Mouse (Mus musculus): ENCODE measurements around the gene Macrod2. TPM values are rescaled to one million over a fixed set of nuclear protein-coding genes. Genes with fewer than 3 reads are reported as not detected.

Macrod2 gene
- polyA plus RNA-seq, 1 experiment from 2014 or later = 34.8 TPM

GRCm38 (mm10) chr2:142286761-142287160 is 1891.7 kb downstream of the Macrod2 start:
- WGBS = 57% methylated on average over 1 of the region's 1 CpGs
- Histone ChIP-seq H3K9me3 (replicated peaks) (no peaks in the 10 kb centered on the region), H3K27me3 (no peaks in the 10 kb centered on the region), H3K9ac (no peak overlapping the region), H3K4me3 (replicated peaks) (no peak overlapping the region), H3K4me1 (no peaks in the 10 kb centered on the region), H3K4me2 (no peak overlapping the region), H3K36me3 (no peaks in the 10 kb centered on the region), H3K27ac (no peak overlapping the region)
- ATAC-seq (replicated peaks; ENCODE audit: low FRiP score) = no peak

GRCm38 (mm10) chr2:142294831-142295230 is 1899.7 kb downstream of the Macrod2 start:
- 67% methylated on average over 4 of the region's 4 CpGs for WGBS
- Histone ChIP-seq H3K4me3 (replicated peaks) (no peak overlapping the region), H3K27ac (no peak overlapping the region), H3K9me3 (replicated peaks) (no peaks in the 10 kb centered on the region), H3K9ac (no peak overlapping the region), H3K4me2 (no peak overlapping the region), H3K27me3 (no peaks in the 10 kb centered on the region), H3K36me3 (no peaks in the 10 kb centered on the region), H3K4me1 (no peaks in the 10 kb centered on the region)
- no peak for ATAC-seq (replicated peaks; ENCODE audit: low FRiP score)

- Histone ChIP-seq H3K9me3 (replicated peaks) (no peaks in the 10 kb centered on the region), H3K27me3 (no peaks in the 10 kb centered on the region), H3K4me2 (no peak overlapping the region), H3K4me3 (replicated peaks) (no peak overlapping the region), H3K4me1 (no peaks in the 10 kb centered on the region), H3K36me3 (no peaks in the 10 kb centered on the region), H3K27ac (no peak overlapping the region), H3K9ac (no peak overlapping the region)
- no peak for ATAC-seq (replicated peaks; ENCODE audit: low FRiP score)
- 55% methylated on average over 2 of the region's 2 CpGs for WGBS
Measured at GRCm38 (mm10) chr2:142303098-142303911, 1908.2 kb downstream of the Macrod2 start.

- no peak for ATAC-seq (replicated peaks; ENCODE audit: low FRiP score)
- Histone ChIP-seq H3K4me2 (no peak overlapping the region), H3K4me3 (replicated peaks) (no peak overlapping the region), H3K27me3 (no peaks in the 10 kb centered on the region), H3K36me3 (no peaks in the 10 kb centered on the region), H3K27ac (no peak overlapping the region), H3K4me1 (no peaks in the 10 kb centered on the region), H3K9me3 (replicated peaks) (no peaks in the 10 kb centered on the region), H3K9ac (no peak overlapping the region)
- WGBS = 75% methylated on average over 2 of the region's 2 CpGs
Measured at GRCm38 (mm10) chr2:142303912-142304182, 1908.7 kb downstream of the Macrod2 start.

- no peaks in the 10 kb centered on the region for H3K36me3 ChIP-seq
- H3K27me3 ChIP-seq = no peaks in the 10 kb centered on the region
- H3K9ac ChIP-seq = no peak overlapping the region
- WGBS = 91% methylated on average over 3 of the region's 3 CpGs
- no peaks in the 10 kb centered on the region for H3K4me1 ChIP-seq
- H3K4me3 ChIP-seq (replicated peaks) = no peak overlapping the region
- H3K27ac ChIP-seq = no peak overlapping the region
- ATAC-seq (replicated peaks; ENCODE audit: low FRiP score) = no peak
- H3K9me3 ChIP-seq (replicated peaks) = no peaks in the 10 kb centered on the region
- no peak overlapping the region for H3K4me2 ChIP-seq
Measured at GRCm38 (mm10) chr2:142323158-142323557, 1928.0 kb downstream of the Macrod2 start.

- Histone ChIP-seq H3K9ac (no peak overlapping the region), H3K36me3 (no peaks in the 10 kb centered on the region), H3K27me3 (no peaks in the 10 kb centered on the region), H3K4me2 (no peak overlapping the region), H3K27ac (no peak overlapping the region), H3K9me3 (replicated peaks) (no peaks in the 10 kb centered on the region), H3K4me3 (replicated peaks) (no peak overlapping the region), H3K4me1 (no peaks in the 10 kb centered on the region)
- WGBS = 89% methylated on average over 3 of the region's 3 CpGs
- ATAC-seq (replicated peaks; ENCODE audit: low FRiP score) = no peak
Measured at GRCm38 (mm10) chr2:142326737-142327136, 1931.6 kb downstream of the Macrod2 start.

GRCm38 (mm10) chr2:142329761-142330160 is 1934.7 kb downstream of the Macrod2 start:
- Histone ChIP-seq H3K4me1 (peaks cover 5% of the 10 kb centered on the region), H3K4me2 (no peak overlapping the region), H3K4me3 (replicated peaks) (no peak overlapping the region), H3K36me3 (no peaks in the 10 kb centered on the region), H3K27ac (no peak overlapping the region), H3K9me3 (replicated peaks) (no peaks in the 10 kb centered on the region), H3K27me3 (no peaks in the 10 kb centered on the region), H3K9ac (no peak overlapping the region)
- 70% methylated on average over 7 of the region's 7 CpGs for WGBS
- no peak for ATAC-seq (replicated peaks; ENCODE audit: low FRiP score)

GRCm38 (mm10) chr2:142334441-142335102 is 1939.5 kb downstream of the Macrod2 start:
- peak overlapping the region; percentile 46 for H3K4me2 ChIP-seq
- H3K27me3 ChIP-seq = no peaks in the 10 kb centered on the region
- 11% methylated on average over 7 of the region's 7 CpGs for WGBS
- no peak overlapping the region for H3K27ac ChIP-seq
- no peaks in the 10 kb centered on the region for H3K9me3 ChIP-seq (replicated peaks)
- H3K9ac ChIP-seq = no peak overlapping the region
- peak; percentile 97 for ATAC-seq (replicated peaks; ENCODE audit: low FRiP score)
- H3K4me1 ChIP-seq = peaks cover 10% of the 10 kb centered on the region
- no peaks in the 10 kb centered on the region for H3K36me3 ChIP-seq
- 0 out of 2 replicates have a peak overlapping the region, but pooled peaks have one; percentile 4 for H3K4me3 ChIP-seq (replicated peaks)

- ATAC-seq (replicated peaks; ENCODE audit: low FRiP score) = peak; percentile 54
- Histone ChIP-seq H3K4me2 (peak overlapping the region; percentile 46; the same call in 1 of the 2 replicates), H3K4me3 (replicated peaks) (no peak overlapping the region), H3K27ac (no peak overlapping the region), H3K9me3 (replicated peaks) (no peaks in the 10 kb centered on the region), H3K9ac (no peak overlapping the region), H3K4me1 (peaks cover 10% of the 10 kb centered on the region), H3K36me3 (no peaks in the 10 kb centered on the region), H3K27me3 (no peaks in the 10 kb centered on the region)
- 48% methylated on average over 10 of the region's 10 CpGs for whole genome bisulfite sequencing
Measured at GRCm38 (mm10) chr2:142335103-142335999, 1940.2 kb downstream of the Macrod2 start.

GRCm38 (mm10) chr2:142344021-142344420 is 1948.9 kb downstream of the Macrod2 start:
- no peaks in the 10 kb centered on the region for H3K4me1 ChIP-seq
- no peak overlapping the region for H3K4me2 ChIP-seq
- no peaks in the 10 kb centered on the region for H3K36me3 ChIP-seq
- WGBS = 36% methylated on average over 1 of the region's 2 CpGs
- ATAC-seq (replicated peaks; ENCODE audit: low FRiP score) = no peak
- no peaks in the 10 kb centered on the region for H3K27me3 ChIP-seq
- H3K9ac ChIP-seq = no peak overlapping the region
- no peaks in the 10 kb centered on the region for H3K9me3 ChIP-seq (replicated peaks)
- H3K4me3 ChIP-seq (replicated peaks) = no peak overlapping the region
- H3K27ac ChIP-seq = no peak overlapping the region

- no peaks in the 10 kb centered on the region for H3K9me3 ChIP-seq (replicated peaks)
- 82% methylated on average over 2 of the region's 2 CpGs for WGBS
- H3K27me3 ChIP-seq = no peaks in the 10 kb centered on the region
- no peak overlapping the region for H3K27ac ChIP-seq
- H3K4me1 ChIP-seq = no peaks in the 10 kb centered on the region
- H3K36me3 ChIP-seq = no peaks in the 10 kb centered on the region
- ATAC-seq (replicated peaks; ENCODE audit: low FRiP score) = no peak
- no peak overlapping the region for H3K9ac ChIP-seq
- H3K4me3 ChIP-seq (replicated peaks) = no peak overlapping the region
- no peak overlapping the region for H3K4me2 ChIP-seq
Measured at GRCm38 (mm10) chr2:142344758-142345157, 1949.6 kb downstream of the Macrod2 start.

- Histone ChIP-seq H3K4me2 (no peak overlapping the region), H3K9ac (no peak overlapping the region), H3K27me3 (no peaks in the 10 kb centered on the region), H3K4me3 (replicated peaks) (no peak overlapping the region), H3K9me3 (replicated peaks) (no peaks in the 10 kb centered on the region), H3K27ac (no peak overlapping the region), H3K4me1 (no peaks in the 10 kb centered on the region), H3K36me3 (no peaks in the 10 kb centered on the region)
- ATAC-seq (replicated peaks; ENCODE audit: low FRiP score) = no peak
Measured at GRCm38 (mm10) chr2:142349805-142350204, 1954.7 kb downstream of the Macrod2 start.

All from kidney, embryonic 15.5 days (tissue).